Mouse (Mus musculus) liver, postnatal 0 days (tissue): ENCODE data around the gene Xpo5. TPM values are rescaled to one million over a fixed set of nuclear protein-coding genes. Genes with fewer than 3 reads are reported as not detected.

Experiments used
- ATAC-seq: fragments of 200-750 bp; cut with Nextera tagmentation; 2 replicates; pipeline ENCODE4 v1.8.0; 2017; ENCODE audit warnings: mild to moderate bottlenecking, moderate library complexity
- DNase-seq: peaks from one replicate; pipeline ENCODE4 v3.0.0-alpha.2; 2016
- H3K27ac ChIP-seq: fragments of 300-500 bp; sonication (generic); 2 replicates; pipeline ENCODE4 v1.5.1; 2014; ENCODE audit warnings: antibody characterized with exemption, moderate library complexity, mild to moderate bottlenecking, low read depth
- H3K27me3 ChIP-seq: fragments of 300-500 bp; sonication (generic); 2 replicates; pipeline ENCODE4 v1.6.1; 2014; ENCODE audit warnings: low read length, control low read depth, mixed read lengths; ENCODE audit not compliant: insufficient read depth
- H3K36me3 ChIP-seq: fragments of 300-500 bp; sonication (generic); replicated peaks from 2 replicates; pipeline ENCODE4 v1.6.1; 2014; ENCODE audit warnings: mild to moderate bottlenecking, control low read depth, low read length, moderate library complexity, mixed read lengths; ENCODE audit not compliant: insufficient read depth
- H3K4me1 ChIP-seq: fragments of 300-500 bp; sonication (generic); 2 replicates; pipeline ENCODE4 v1.6.1; 2014; ENCODE audit warnings: antibody characterized with exemption, mild to moderate bottlenecking, control low read depth; ENCODE audit not compliant: insufficient read depth
- H3K4me2 ChIP-seq: fragments of 300-500 bp; sonication (generic); 2 replicates; pipeline ENCODE4 v1.6.1; 2014; ENCODE audit warnings: low read depth, mild to moderate bottlenecking, low read length, moderate library complexity, mixed read lengths
- H3K4me3 ChIP-seq: fragments of 300-500 bp; sonication (generic); 2 replicates; pipeline ENCODE4 v1.5.1; 2014; ENCODE audit warnings: low read depth, low read length
- H3K9ac ChIP-seq: fragments of 300-500 bp; sonication (generic); replicated peaks from 2 replicates; pipeline ENCODE4 v1.6.1; 2014; ENCODE audit warnings: mild to moderate bottlenecking, moderate library complexity
- H3K9me3 ChIP-seq: fragments of 300-500 bp; sonication (generic); 2 replicates; pipeline ENCODE4 v1.6.1; 2016; ENCODE audit warnings: mild to moderate bottlenecking, control low read depth, low read length, mixed read lengths
- CTCF ChIP-seq: sonication (generic); IDR thresholded peaks from 2 replicates; pipeline ENCODE4 v1.5.1; 2016; ENCODE audit warnings: antibody characterized with exemption, low read depth
- EP300 ChIP-seq: IDR thresholded peaks from 2 replicates; pipeline ENCODE4 v1.6.1; 2016; ENCODE audit warnings: antibody characterized with exemption, low read depth, mild to moderate bottlenecking
- WGBS: fragments of 180-500 bp; shearing (Covaris S2); extraction: QIAGEN DNeasy Blood & Tissue Kit; methylation state at CpG from one replicate; pipeline ENCODE4 v1.1.7; 2014; ENCODE audit not compliant: insufficient replicate concordance; 5-methylcytosine and 5-hydroxymethylcytosine counted together
- polyA plus RNA-seq: library from polyadenylated mRNA; unstranded; fragments of >200 nt; fragmentation: Nextera tagmentation; extraction: Ambion mirVana; gene quantifications from 2 replicates; pipeline ENCODE4 v1.2.1, GENCODE M21; 2015

The Xpo5 gene
- polyA plus RNA-seq, 1 experiment from 2014 or later: 8.7 TPM

DNA sequence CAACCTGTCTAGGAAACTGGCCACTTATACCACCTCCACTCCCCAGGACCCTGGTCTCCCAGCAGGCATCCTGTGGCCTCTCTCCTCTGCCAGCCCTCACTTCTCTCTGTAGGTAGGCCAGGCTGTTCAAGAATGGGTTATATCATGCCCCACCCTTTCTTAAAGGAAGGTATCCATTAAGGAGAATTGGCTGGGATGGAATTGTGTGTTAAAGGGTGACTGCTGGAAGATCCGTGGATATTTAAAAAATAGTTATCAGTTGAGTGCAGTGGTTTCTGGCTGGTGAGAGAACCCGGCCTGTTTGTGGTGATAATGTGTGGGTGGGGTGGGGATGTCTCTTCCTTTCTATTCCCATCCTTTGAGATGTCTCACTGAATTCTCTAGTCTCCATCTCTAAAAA, 43.3 kb upstream of the Xpo5 start:
- ATAC-seq (peak; percentile 17), DNase-seq (peak; percentile 59)
- Histone ChIP-seq H3K4me3 (peak overlapping the region; percentile 87), H3K27ac (peak overlapping the region; percentile 98), H3K4me1 (peaks cover 48% of the 10 kb centered on the region), H3K27me3 (no peaks in the 10 kb centered on the region), H3K9me3 (no peaks in the 10 kb centered on the region), H3K9ac (peak overlapping the region; percentile 74), H3K4me2 (peak overlapping the region; percentile 81), H3K36me3 (peaks cover 11% of the 10 kb centered on the region)
- WGBS: 23% methylated on average over 2 of the region's 2 CpGs
- TF ChIP-seq CTCF (no peak), EP300 (peak; percentile 97)

DNA sequence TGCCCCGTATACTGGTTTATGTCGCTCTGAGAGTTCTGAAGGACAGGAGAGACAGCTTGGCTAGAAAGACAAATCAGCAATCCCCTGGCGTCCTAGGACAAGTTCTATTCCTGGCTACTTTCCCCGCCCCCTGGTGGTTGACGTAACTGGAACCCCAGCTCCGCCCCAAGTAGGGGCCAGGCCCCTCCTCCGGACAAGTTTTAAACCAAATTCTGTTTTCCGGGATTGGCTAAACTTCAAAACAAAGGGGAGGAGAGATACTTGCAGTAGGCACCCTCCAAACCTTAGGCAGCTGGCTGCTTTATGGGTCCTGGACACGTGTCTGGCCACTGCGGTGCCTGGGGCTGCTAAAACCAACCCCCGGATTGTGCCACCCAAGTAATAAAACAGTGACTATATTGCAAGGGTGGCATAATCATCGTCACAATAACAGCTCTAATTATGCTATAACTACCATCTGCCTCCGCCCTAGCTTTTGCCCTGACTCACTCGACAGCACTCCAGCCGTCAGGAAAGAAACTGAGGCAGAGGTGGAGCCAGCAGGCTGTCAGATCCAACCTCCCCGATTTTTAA, 42.4 kb upstream of the Xpo5 start:
- H3K9me3 ChIP-seq: no peaks in the 10 kb centered on the region
- peaks cover 46% of the 10 kb centered on the region for H3K4me1 ChIP-seq
- no peaks in the 10 kb centered on the region for H3K27me3 ChIP-seq
- H3K9ac ChIP-seq: peak overlapping the region; percentile 74
- peak; percentile 66 for TF ChIP-seq EP300
- peak; percentile 69 for TF ChIP-seq CTCF
- peak overlapping the region; percentile 87 for H3K4me3 ChIP-seq
- DNase-seq (peak; percentile 96), ATAC-seq (peak; percentile 70)
- peak overlapping the region; percentile 98 for H3K27ac ChIP-seq
- peak overlapping the region; percentile 81 for H3K4me2 ChIP-seq
- WGBS: under 1% methylated on average over 16 of the region's 16 CpGs
- H3K36me3 ChIP-seq: peaks cover 20% of the 10 kb centered on the region

DNA sequence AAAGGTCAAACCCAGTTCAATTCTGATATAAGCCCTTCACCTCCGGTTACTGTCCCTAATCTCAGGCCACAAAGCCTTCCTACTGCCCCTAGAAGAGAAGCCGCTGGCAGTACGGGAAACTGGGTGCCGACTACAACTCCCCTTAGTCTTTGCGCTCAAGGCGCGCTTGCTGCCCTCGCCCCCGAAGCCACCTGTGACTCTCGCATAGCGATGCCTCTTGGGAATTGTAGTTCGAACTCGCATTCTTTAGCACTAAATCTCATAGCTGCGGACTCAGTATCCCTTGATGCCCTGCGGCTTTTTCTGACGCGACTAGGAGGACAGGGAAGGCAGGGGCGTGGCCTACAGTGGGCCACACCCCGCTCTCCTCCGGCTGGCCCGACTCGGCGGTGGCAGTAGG, 41.9 kb upstream of the Xpo5 start, which contains the start of gene Gtpbp2:
Gene Gtpbp2, plus strand, starts transcription at position 347 of the 400 bp plus-strand sequence.
- Histone ChIP-seq H3K27ac (peak within 1 kb of the TSS; percentile 98), H3K9me3 (no peaks in the 10 kb centered on the region), H3K27me3 (no peaks in the 10 kb centered on the region), H3K4me1 (peaks cover 46% of the 10 kb centered on the region), H3K4me3 (peak within 1 kb of the TSS; percentile 87), H3K9ac (peak within 1 kb of the TSS; percentile 89), H3K4me2 (peak within 1 kb of the TSS; percentile 86), H3K36me3 (peaks cover 25% of the 10 kb centered on the region)
- ATAC-seq: peak; percentile 86
- WGBS: under 1% methylated on average over 23 of the region's 23 CpGs
- no peak for TF ChIP-seq EP300
- TF ChIP-seq CTCF: no peak
- DNase-seq: peak; percentile 95

DNA sequence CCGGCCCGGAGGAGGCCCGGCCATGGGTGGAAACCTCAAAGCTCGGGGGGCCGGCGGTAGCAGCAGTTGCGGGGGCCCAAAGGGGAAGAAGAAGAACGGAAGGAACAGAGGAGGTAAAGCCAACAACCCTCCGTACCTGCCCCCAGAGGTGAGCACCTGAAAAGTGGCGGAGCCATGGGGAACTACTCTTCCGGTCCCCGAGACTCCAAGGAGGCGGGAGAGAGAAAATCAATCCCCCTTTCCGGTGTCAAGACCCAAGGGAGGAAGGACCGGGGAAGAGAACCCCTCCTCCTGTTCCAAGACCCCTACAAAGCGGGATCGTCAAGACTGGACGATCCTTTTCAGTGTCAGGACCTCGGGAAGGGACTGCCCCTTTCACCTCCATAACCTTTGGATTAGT, 41.4 kb upstream of the Xpo5 start:
- 0% methylated on average over 19 of the region's 19 CpGs for WGBS
- Histone ChIP-seq H3K9ac (peak overlapping the region; percentile 89), H3K4me3 (peak overlapping the region; percentile 87), H3K27ac (peak overlapping the region; percentile 98), H3K27me3 (no peaks in the 10 kb centered on the region), H3K4me2 (peak overlapping the region; percentile 86), H3K4me1 (peaks cover 42% of the 10 kb centered on the region), H3K9me3 (no peaks in the 10 kb centered on the region), H3K36me3 (peaks cover 30% of the 10 kb centered on the region)
- ATAC-seq (no peak), DNase-seq (no peak)
- TF ChIP-seq CTCF: no peak
- TF ChIP-seq EP300: no peak

DNA sequence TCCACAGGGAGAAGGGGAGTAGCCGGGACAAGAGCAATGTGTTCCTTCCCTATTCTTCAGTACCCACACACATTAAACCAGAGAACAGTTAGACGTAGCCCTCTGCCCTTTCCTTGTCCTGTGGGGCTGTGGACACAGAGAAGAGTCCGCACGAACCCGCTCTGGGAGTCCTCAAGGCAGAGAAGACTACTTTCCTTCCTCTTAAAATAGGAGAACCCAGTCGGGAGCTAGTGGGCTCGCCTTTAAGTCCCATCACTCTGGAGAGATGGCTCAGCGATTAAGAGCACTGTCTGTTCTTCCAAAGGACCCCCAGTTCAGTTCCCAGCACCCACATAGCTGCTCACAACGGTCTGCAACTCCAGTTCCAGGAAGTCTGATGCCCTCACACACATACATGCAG, 40.9 kb upstream of the Xpo5 start:
- ATAC-seq (no peak), DNase-seq (no peak)
- peak overlapping the region; percentile 89 for H3K9ac ChIP-seq
- H3K9me3 ChIP-seq: no peaks in the 10 kb centered on the region
- 46% methylated on average over 9 of the region's 9 CpGs for WGBS
- peaks cover 36% of the 10 kb centered on the region for H3K36me3 ChIP-seq
- no peak for TF ChIP-seq EP300
- TF ChIP-seq CTCF: no peak
- H3K4me2 ChIP-seq: peak overlapping the region; percentile 86
- H3K27ac ChIP-seq: peak overlapping the region; percentile 98
- no peaks in the 10 kb centered on the region for H3K27me3 ChIP-seq
- peaks cover 39% of the 10 kb centered on the region for H3K4me1 ChIP-seq
- peak overlapping the region; percentile 87 for H3K4me3 ChIP-seq

DNA sequence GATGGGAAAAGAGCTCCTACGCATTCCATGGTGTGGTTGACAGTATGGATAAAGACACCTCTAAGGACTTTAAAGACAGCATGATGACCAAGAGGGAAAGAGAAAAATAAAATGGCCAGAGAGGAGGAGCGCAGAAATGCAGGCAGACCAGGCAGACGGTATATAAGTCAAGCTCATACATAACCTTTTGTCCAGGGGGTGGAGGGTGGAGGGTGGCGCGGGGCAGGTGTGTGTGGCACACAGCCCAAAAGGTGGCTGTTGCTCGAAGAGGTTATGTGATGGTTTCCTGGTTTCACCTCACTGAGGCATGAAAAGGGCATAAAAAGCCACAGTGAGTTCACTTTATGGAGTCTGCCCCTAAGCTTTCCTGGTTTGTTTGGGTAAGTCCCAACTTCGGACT, 40.0 kb upstream of the Xpo5 start:
- TF ChIP-seq CTCF (no peak), EP300 (no peak)
- peaks cover 31% of the 10 kb centered on the region for H3K4me1 ChIP-seq
- H3K27me3 ChIP-seq: no peaks in the 10 kb centered on the region
- no peak for DNase-seq
- peaks cover 44% of the 10 kb centered on the region for H3K36me3 ChIP-seq
- H3K4me2 ChIP-seq: peak overlapping the region; percentile 86
- peak overlapping the region; percentile 98 for H3K27ac ChIP-seq
- H3K4me3 ChIP-seq: peak overlapping the region; percentile 87
- no peaks in the 10 kb centered on the region for H3K9me3 ChIP-seq
- 54% methylated on average over 7 of the region's 7 CpGs for WGBS
- peak overlapping the region; percentile 89 for H3K9ac ChIP-seq
- no peak for ATAC-seq
